ENCODE assay signal across 8 mouse cellular contexts in the genomic region with DNA sequence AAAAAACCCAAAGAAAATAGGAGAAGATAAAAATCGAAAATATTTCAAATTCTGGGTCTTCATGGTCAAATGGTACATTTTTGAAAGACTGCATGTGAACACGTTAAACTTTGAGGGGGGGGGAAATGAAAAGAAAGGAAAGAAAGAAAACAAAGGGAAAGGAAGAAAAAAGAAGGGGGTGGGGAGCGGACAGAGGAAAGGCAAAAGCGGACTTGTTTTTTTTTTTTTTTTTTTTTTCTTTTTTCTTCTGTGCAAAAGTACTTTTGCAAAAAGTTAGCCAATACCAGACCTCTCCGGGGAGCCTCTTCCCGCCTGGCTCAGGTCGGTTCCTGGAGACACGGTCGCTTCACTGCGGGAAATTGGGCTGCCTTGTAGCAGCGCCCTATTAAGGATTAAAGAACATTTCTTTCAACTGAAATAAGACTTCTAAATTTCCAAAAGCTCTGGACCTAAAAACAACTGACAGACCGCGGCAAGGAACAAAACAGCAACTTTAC. TPM values are rescaled to one million over a fixed set of nuclear protein-coding genes. Genes with fewer than 3 reads are reported as not detected.
A peak's percentile ranks its signal among the peaks of the same experiment; 100 is the strongest.
DNase-seq lines count a peak whose midpoint lies in the region; ATAC-seq and TF ChIP-seq lines count a peak whose summit lies in the region.

No protein-coding gene starts in this region.

- H3K27me3 ChIP-seq in forebrain, embryonic 15.5 days: no peaks in the 10 kb centered on the region
- H3K27me3 ChIP-seq in liver, embryonic 15.5 days: no peaks in the 10 kb centered on the region

- H3K27ac ChIP-seq in gastrocnemius, adult 2 months: peak overlapping the region; percentile 88
- H3K27ac ChIP-seq in forebrain, embryonic 15.5 days (replicated peaks): peak overlapping the region; percentile 89; the same call in 1 of the 2 replicates
- peak overlapping the region; percentile 85 for H3K27ac ChIP-seq in liver, embryonic 15.5 days (replicated peaks)

- peak overlapping the region; percentile 52 for H3K4me2 ChIP-seq in forebrain, embryonic 15.5 days (replicated peaks)
- H3K4me2 ChIP-seq in liver, embryonic 15.5 days: peak overlapping the region; percentile 76

- peak overlapping the region; percentile 91 for H3K4me3 ChIP-seq in gastrocnemius, adult 2 months
- H3K4me3 ChIP-seq in forebrain, embryonic 15.5 days: peak overlapping the region; percentile 66
- H3K4me3 ChIP-seq in liver, embryonic 15.5 days (replicated peaks): peak overlapping the region; percentile 83

- H3K9ac ChIP-seq in forebrain, embryonic 15.5 days (replicated peaks): no peak overlapping the region
- peak overlapping the region; percentile 79 for H3K9ac ChIP-seq in liver, embryonic 15.5 days

- H3K4me1 ChIP-seq in forebrain, embryonic 15.5 days: peaks cover 10% of the 10 kb centered on the region
- H3K4me1 ChIP-seq in liver, embryonic 15.5 days (replicated peaks): peaks cover 21% of the 10 kb centered on the region

- ATAC-seq in CD4-positive, CD25-positive, alpha-beta regulatory T cell, adult 4 months: peak; percentile 19
- peak; percentile 37; the same call in 1 of the 2 replicates for ATAC-seq in forebrain, embryonic 15.5 days (replicated peaks)
- peak; percentile 33; the same call in 1 of the 2 replicates for ATAC-seq in liver, embryonic 15.5 days (ENCODE audit: insufficient read depth)

- no peak for TF ChIP-seq CTCF in gastrocnemius, adult 2 months (IDR thresholded peaks at IDR 0.05)

- no peaks in the 10 kb centered on the region for H3K36me3 ChIP-seq in forebrain, embryonic 15.5 days
- H3K36me3 ChIP-seq in liver, embryonic 15.5 days (replicated peaks): no peaks in the 10 kb centered on the region

- WGBS in forebrain, embryonic 15.5 days: 1% methylated on average over 13 of the region's 13 CpGs
- under 1% methylated on average over 13 of the region's 13 CpGs for WGBS in liver, embryonic 15.5 days (ENCODE audit: insufficient replicate concordance)

- intact Hi-C loops in gastrocnemius, adult 2 months (cut with DNase I): loop anchor here (2.0 kb wide), 1 partner anchor 227 kb away; no protein-coding TSS in a partner anchor

- DNase-seq in gastrocnemius, adult 2 months: no peak
- no peak for DNase-seq in gastrocnemius, postnatal 10 days
- DNase-seq in yolk sac, embryonic 10.5 days (ENCODE audit: low spot score): no peak
- no peak for DNase-seq in cerebellum, postnatal 36 days
- DNase-seq in right cerebral cortex, adult 2 months (ENCODE audit: low spot score in 2 of 2): no peak

- no peaks in the 10 kb centered on the region for H3K9me3 ChIP-seq in forebrain, embryonic 15.5 days
- H3K9me3 ChIP-seq in liver, embryonic 15.5 days (replicated peaks): no peaks in the 10 kb centered on the region

RNA-seq across cellular contexts. Expression of a gene that starts 42.0 kb away (rescaled TPM):
- total RNA-seq in gastrocnemius, adult 2 months (2021): under 1 TPM; 0.20 to 0.46 TPM
- under 1 TPM; 0.59 to 0.79 TPM for total RNA-seq in gastrocnemius, postnatal 10 days (2021)
- 10 to 100 TPM; 16.2 to 17.5 TPM for polyA plus RNA-seq in CD4-positive, CD25-positive, alpha-beta regulatory T cell, adult 4 months (2017; shearing (Covaris generic))
- 0.69 and 0.91 TPM in 2 replicates for polyA plus RNA-seq in forebrain, embryonic 15.5 days (2015; fragmentation: Nextera tagmentation; extraction: Ambion mirVana)
- 9.7 and 10.6 TPM in 2 replicates for polyA plus RNA-seq in liver, embryonic 15.5 days (2015; fragmentation: Nextera tagmentation; extraction: Ambion mirVana)

RNA-seq across cellular contexts. Expression of a gene that starts 53.0 kb away (rescaled TPM):
- 10 to 100 TPM; 20.1 to 28.1 TPM for total RNA-seq in gastrocnemius, adult 2 months (2021)
- total RNA-seq in gastrocnemius, postnatal 10 days (2021): 10 to 100 TPM; 60.0 to 71.8 TPM
- polyA plus RNA-seq in CD4-positive, CD25-positive, alpha-beta regulatory T cell, adult 4 months (2017; shearing (Covaris generic)): 100 to 1,000 TPM; 414 to 617 TPM
- 17.8 and 18.4 TPM in 2 replicates for polyA plus RNA-seq in forebrain, embryonic 15.5 days (2015; fragmentation: Nextera tagmentation; extraction: Ambion mirVana)
- 8.2 and 10.0 TPM in 2 replicates for polyA plus RNA-seq in liver, embryonic 15.5 days (2015; fragmentation: Nextera tagmentation; extraction: Ambion mirVana)

Comparison
In these comparisons a context has a peak if more than half of its experiments do, and no peak if none do; other contexts are left out.
1. RNA of a gene that starts 53.0 kb away (polyA plus RNA-seq): 414 to 617 TPM in CD4-positive, CD25-positive, alpha-beta regulatory T cell, adult 4 months; 17.8 to 18.4 TPM in forebrain, embryonic 15.5 days and 8.2 to 10.0 TPM in liver, embryonic 15.5 days; every median in the first group is over 10 times any median in the second.
2. Peak in every context shown above with its lines, with median percentiles within 50 percentile points of each other: H3K27ac ChIP-seq, H3K4me3 ChIP-seq and ATAC-seq.